Mouse (Mus musculus): Measurements from ENCODE around the gene Eno2.
"Not testable (repeated sequence)": the region's sequence is repeated elsewhere in the genome, so short reads cannot be mapped to it uniquely, and the experiment has no call there.

Eno2 gene

DNA sequence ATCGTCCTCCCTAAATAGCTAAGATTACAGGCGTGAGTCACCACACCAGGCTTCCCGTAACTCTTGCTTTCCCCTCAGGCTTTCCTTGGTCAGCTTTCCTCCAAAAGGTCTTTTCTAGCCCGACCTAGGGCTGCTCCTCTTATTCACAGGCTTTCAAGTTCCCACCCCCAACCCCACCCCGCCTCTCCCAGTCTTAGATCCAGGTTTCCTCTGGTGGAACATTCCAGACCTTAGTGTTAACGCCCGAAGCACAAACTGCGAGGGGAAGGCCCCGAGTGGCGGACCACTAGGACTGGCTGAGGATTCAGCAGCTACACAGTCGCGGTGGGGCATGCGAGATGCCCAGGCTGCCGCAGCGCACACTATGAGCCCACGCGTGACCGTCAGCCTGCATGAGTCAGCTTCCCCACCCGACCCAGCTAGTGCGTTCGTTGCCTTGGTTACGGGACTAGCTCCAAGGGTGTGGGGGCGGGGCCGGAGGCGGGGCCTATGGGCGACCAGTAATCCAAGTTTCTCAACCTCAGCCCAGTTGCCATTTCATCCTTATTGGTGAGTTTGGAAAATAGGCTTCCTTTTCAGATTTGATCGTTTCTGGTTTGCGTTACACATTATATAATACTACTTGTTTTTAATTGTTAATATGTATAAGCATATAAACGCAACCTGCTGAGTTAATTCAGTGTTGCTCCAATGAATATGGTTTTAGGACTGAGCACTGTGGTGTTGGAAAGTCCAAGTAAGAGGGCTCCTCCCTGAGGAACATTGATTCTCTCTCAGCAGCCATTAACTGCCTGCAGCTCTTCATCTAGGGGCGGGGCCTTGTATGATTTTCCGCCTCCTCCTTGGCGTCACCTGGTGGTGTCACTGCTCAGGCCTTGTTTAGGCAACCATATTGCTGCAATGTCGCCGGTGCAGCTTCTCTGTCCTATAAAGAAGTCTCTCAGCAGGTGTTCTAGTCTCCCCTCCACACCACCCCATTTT lies 36.2 kb upstream of the Eno2 start:
- peak; percentile 86 for DNase-seq

DNA sequence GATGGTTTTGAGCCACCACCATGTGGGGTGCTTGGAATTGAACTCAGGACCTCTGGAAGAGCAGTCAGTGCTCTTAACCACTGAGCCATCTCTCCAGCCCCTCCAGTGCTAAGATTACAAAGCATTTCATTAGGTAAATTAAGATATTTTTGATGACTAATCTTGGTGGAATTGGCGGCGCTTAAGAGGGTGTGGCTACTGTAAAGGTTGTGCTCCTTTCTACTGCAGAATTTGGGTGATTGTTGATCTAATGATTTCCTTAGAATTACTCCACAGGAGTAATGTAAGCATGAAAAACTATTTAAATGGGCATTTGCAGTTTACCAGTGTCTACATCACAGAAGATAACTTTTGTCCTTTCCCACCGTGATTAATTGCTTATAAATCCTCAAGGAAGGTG lies 34.9 kb upstream of the Eno2 start:
- no peak for DNase-seq

DNA sequence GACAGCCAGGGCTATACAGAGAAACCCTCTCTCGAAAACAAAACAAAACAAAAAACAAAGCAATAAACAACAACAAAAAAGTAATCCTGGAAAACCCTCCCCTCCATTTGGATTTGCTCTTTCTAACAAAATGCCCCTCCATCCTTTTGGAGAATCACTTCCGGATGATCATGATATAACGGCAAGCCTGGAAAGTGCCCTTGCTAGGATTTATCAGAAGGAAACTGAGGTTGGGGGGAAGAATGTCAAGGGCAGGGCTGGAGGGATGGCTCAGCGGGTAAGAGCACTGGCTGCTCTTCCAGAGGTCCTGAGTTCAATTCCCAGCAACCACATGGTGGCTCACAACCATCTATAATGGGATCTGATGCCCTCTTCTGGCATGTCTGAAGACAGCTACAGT lies 34.2 kb upstream of the Eno2 start:
- not testable (repeated sequence) for DNase-seq

- no peak for DNase-seq
These were observed 33.6 kb upstream of the Eno2 start for GRCm38 (mm10) chr6:124803061-124803460.

GRCm38 (mm10) chr6:124802400-124802799 lies 32.9 kb upstream of the Eno2 start:
- not testable (repeated sequence) for DNase-seq

DNA sequence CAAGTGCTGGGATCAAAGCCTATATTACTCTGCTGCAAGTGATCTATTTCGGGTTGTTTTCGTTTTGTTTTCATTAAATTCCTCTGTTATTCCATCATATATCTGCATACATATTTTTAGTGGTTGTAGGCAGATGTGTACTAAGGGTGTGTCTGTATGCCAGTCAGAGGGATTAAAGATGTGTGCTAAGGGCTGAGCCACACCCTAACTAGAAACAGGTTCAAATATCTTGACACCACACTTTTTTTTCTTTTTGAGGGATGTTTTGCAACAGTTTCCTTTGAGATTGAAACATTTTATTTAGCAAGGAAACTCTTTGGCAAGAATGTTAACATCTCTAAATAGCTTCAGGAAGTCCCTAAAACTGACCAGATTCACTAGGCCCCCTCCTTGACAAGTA lies 26.7 kb upstream of the Eno2 start:
- no peak for DNase-seq

GRCm38 (mm10) chr6:124795781-124796180 lies 26.3 kb upstream of the Eno2 start:
- DNase-seq = no peak

DNA sequence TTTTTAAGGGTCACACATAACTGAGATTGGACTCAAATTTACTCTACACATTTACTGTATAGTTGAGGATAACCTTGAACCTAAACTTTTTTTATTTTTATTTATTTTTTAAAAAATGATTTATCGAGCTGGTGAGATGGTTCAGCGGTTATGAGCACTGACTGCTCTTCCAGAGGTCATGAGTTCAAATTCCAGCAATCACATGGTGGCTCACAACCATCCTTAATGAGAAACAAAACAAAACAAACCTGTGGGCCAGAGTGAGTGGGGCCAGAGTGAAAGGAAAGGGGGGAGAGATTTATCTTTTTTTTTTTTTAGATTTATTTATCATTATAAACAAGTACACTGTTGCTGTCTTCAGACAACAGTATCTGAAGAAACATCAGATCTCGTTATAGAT lies 22.4 kb upstream of the Eno2 start:
- DNase-seq = no peak

GRCm38 (mm10) chr6:124790121-124790520 lies 20.6 kb upstream of the Eno2 start:
- no peak for DNase-seq

GRCm38 (mm10) chr6:124789519-124789918 lies 20.0 kb upstream of the Eno2 start:
- DNase-seq = no peak

DNA sequence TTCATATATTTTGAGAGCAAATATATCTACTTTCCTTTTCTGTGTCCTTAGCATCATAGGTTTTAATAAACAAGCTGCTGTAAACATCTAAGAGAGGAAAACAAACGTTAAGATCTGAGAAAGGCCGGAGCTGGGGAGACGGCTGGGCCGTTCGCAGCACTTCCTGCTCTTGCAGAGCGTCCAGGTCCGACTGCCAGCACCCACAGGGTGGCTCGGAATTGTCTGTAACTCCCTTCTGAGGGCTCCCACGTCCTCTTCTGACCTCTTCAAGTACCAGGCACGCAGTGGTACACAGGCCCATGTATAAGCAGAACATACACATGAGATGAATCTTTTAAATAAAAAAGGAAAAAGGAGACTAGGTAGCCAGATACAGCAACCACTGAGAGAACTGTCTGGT lies 18.2 kb upstream of the Eno2 start:
- DNase-seq = no peak

GRCm38 (mm10) chr6:124786756-124787420 lies 17.4 kb upstream of the Eno2 start:
- no peak for DNase-seq

- DNase-seq = peak; percentile 70
These were observed 13.0 kb upstream of the Eno2 start for GRCm38 (mm10) chr6:124782436-124782835.

DNA sequence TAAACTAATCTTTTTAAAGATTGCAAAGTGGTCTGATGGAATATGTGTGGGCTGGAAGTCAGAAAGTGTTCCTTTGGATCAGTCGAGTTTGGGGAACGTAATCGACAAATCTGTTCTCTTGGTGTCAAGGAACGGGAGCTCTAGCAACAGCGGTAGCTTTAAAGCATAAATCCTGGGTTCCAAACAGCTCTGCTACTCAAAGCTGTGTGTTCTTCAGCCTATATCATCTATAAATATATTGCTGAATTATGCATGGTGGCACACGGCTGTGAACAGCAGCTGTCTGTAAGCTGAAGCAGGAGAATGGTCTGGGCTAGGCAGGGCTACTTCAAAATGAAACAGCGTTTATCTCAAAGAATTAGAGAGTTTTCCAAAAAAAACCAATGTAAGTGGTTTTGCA lies 11.4 kb upstream of the Eno2 start:
- no peak for DNase-seq

DNA sequence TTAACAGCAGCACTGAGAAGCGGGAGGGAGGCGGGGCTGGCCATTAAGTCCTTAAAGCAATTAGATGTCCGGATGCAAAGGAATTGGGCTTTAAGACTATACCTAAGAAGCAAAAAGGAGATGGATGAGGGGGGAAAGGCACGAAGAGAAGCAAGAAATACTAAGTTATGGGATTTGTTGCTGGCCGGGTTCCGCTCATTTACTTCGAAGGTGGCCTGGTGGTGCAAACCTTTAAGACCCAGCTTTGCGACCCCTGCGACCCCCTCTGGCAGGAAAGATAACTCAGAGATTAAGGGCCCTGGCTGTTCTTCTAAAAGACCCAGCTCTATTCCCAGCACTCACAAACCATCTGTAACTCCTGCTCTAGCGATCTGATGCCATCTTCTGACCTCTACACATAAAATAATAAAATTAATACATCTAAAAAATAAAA lies 10.5 kb upstream of the Eno2 start:
- peak; percentile 34 for DNase-seq

DNA sequence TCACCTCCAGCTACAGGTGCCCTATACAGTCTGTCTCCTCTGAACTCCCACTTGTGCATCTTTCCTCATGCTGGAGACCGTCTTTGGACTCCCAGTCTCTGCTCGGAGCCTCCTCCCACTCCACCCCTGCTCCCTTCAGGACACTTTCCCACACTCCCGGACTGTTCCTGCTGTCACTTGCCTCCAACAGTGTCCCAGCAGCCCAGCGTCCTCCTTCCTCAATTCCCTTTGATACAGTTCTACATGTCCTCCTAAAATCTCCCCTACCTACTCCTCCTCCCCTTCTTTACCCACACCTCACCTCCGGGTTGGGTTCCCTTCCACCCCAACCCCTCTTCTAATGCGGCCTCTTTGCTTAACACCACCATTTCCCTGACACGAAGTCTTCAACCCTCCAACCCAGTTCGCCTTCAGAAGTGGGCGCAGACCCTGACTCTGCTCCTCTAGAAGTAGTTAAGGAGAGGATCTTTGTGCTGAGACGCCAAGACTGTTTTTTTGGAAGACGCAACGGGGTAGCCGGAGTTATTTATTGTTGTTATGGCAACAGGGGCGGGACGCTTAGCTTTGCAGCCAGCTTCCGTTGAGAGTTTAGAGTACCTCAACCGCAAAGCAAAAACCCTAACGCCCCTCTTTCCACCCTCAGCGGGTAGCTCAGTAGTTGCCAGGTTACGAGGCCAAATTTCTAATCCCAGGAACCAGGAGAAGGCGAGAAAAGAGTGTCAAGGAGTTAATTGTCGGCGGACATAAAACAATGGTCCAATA lies 9.9 kb upstream of the Eno2 start, which contains the start of gene Lrrc23:
Lrrc23 (minus strand) TSS at position 506 of the 762 bp plus-strand sequence.
- DNase-seq = peak; percentile 74

- no peak for DNase-seq
These were observed 1.0 kb upstream of the Eno2 start for GRCm38 (mm10) chr6:124770511-124770910.

DNA sequence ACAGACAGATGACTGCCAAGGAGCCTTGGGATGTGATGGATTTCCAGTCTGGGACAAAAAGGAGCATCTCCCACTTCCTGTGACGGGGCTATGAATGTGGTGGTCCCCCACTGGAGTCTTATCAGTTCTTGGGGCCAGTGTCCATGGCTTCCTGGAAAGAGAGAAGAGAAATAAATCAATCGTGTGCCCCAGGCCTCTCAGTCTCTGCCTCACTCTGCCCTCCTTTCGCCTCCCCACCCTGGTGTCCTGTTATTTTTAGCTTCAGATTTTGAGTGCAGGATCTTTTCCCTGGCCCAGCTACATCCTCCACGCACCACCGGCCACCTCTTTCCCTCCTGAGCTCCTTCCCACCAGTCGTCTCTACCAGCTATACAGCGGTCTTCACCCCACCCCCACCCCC lies 540 bp upstream of the Eno2 start:
- DNase-seq = no peak

- DNase-seq = no peak
These were observed 799 bp downstream of the Eno2 start for GRCm38 (mm10) chr6:124768704-124769044.

GRCm38 (mm10) chr6:124767920-124768703 lies 1.4 kb downstream of the Eno2 start:
- peak; percentile 61 for DNase-seq

GRCm38 (mm10) chr6:124767536-124767919 lies 1.9 kb downstream of the Eno2 start:
- DNase-seq = no peak

DNA sequence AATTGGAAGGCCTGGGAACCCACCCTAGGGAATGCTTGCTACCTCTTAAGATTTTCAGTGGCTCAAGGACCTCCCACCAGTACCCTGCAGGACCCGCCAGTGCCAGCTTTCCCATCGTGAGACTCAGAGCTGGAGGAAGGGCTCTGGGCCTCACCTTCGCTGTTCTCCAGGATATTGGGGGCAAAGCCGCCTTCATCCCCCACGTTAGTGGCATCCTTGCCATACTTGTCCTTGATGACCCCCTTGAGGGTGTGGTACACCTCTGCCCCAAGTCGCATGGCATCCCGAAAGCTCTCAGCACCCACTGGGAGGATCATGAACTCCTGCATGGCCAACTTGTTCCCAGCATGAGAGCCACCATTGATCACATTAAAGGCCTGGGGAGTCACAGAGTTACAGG lies 3.5 kb downstream of the Eno2 start:
- no peak for DNase-seq

DNA sequence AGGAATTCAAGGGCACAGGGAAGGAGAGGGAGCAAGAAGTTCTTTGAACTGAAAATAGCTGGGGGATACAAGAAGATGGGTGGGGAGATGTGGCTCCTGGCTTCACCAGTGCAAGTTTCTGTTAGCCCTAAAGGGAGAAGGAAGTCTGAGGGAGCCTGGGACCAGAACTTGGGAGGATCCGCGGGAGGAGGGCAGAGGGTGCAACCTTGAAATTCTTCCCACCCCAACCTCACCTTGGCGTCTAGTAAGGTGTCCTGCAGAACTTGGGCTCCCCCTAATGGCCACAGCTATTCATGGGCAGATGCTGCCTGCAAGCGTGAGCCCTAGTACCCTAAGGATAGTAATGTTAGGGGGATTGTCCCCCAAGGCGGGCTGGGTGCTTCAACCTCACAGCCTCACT lies 10.2 kb downstream of the Eno2 start:
- DNase-seq = peak; percentile 92
